Mouse (Mus musculus) heart, postnatal 10 days (tissue): ENCODE measurements around the gene Olfr3. TPM values are rescaled to one million over a fixed set of nuclear protein-coding genes. Genes with fewer than 3 reads are reported as not detected.

ENCODE experiments used
- DNase-seq, 2 experiments: peaks; one replicate each; pipeline ENCODE4 v3.0.0; 2021
- intact Hi-C: fragments of 180-260 bp; cut with DNase I; formaldehyde crosslinking; loops from one replicate; pipeline ENCODE4 v1.15.1; 2025
- total RNA-seq, 2 experiments: library from RNA; stranded (reverse); gene quantifications; 2 replicates each; pipeline ENCODE4 v1.2.3; 2021

Gene Olfr3
- total RNA-seq = not detected

DNA sequence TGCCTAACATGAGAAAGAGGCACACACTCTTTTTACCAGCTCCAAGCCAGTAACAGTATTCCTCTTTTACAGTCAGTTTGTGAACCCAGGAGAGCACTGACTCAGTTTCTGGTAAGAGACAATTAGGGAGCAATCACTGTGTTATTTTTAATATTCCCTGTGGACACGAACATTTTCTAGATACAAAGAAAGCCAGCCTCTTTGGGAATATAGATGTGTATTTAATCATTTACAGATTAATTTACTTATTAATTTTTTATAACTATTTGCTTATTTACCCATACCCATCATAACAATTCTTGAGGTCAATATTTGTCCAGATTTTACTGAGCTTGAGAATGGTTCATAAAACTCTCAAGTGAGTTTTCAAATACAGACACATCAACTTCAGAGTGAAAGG, at the start of gene Olfr3:
TSS of gene Olfr3 (minus strand) at position 101 of the 400 bp plus-strand sequence.
- DNase-seq = no peak
- intact Hi-C loops = no loop called here

DNA sequence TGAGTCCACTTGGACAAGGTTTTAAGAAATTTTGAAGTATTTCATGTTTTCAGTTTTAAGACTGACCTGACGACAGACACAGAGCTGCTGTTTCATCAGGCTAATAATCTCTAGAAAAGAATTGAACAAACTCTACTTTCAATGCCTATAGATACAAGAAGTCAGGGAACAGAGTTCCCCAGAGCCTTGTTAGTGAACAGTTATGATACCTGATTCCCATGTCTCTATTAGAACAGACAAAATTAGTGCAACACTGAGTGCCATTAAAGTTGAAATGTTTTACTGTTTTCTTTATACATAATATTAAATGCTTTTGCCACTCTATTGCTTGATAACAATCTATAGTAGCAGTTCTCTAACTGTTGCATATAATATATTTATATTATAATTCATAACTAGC, 45.7 kb upstream of the Olfr3 start, which contains the start of gene Olfr351:
TSS of gene Olfr351 (minus strand) at position 101 of the 400 bp plus-strand sequence.
- intact Hi-C loops = no loop called here
- DNase-seq = no peak

DNA sequence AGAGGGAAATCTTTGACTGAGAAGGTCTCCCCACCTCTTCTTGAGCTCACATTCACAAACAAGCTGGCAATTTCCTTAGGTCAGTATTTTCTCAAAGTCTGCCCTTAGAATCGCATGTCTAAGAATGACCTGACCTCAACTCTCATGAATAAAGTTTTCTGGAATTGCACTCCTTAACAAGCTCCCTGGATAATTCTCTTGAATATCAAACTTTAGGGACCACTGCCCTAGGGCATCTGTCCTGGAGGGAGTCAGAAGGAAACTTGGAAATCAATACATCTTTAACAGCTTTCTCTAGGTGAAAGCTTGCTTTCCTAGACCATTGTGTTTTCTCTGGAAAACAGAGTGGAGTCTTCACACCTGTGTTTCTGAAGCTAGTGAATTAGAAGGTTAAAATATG, 29.2 kb upstream of the Olfr3 start, which contains the start of gene Olfr350:
TSS of gene Olfr350 (plus strand) at position 301 of the 400 bp plus-strand sequence.
- no peak for DNase-seq
- intact Hi-C loops = no loop called here

DNA sequence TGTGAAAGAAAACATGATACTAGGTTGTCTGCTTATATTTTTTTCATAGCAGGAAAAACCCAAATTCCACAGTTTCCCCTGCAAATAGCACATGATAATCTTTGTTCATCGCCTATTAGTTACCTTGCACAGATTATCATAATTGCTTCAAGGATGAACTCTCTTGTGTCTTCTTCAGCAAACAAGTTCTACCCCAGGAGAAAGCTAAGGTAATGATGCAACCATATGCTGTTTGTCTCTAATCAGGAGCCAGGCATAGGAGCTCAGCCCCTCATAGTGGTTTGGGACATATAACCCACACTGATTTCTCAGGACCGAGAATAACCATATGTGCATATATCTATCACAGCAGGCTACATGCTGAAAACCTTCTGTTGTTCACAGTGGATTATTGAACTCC, 26.6 kb downstream of the Olfr3 start, which contains the start of gene Olfr50:
TSS of gene Olfr50 (plus strand) at position 301 of the 400 bp plus-strand sequence.
- intact Hi-C loops = no loop called here
- no peak for DNase-seq

DNA sequence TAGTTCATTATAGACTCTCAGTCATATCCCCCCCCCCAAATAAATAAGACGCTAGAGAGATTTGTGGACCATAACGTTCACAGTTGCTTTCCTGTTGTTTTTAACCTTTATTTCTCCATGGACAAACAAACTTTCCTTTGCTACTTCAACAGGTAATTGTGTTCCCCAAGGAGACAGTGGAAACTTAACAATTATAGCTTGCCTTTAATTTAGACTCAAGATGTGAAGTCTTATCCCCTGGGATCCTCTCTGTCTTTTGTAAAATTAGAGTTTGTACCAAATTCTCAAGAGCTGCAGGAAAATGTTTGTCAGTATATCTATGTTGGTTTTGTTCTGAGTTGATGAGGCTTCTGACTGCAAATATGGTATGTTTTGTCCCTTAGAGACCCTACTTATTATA, 32.9 kb downstream of the Olfr3 start, which contains the start of gene Olfr348:
TSS of gene Olfr348 (plus strand) at position 301 of the 400 bp plus-strand sequence.
- intact Hi-C loops = no loop called here
- no peak for DNase-seq

Other genes starting within 250 kb of the Olfr3 start
- not detected for gene Olfr345, start 177.0 kb downstream of the Olfr3 start, total RNA-seq
- not detected for gene Olfr346, start 131.2 kb downstream of the Olfr3 start, total RNA-seq
- not detected for gene Olfr347, start 85.1 kb downstream of the Olfr3 start, total RNA-seq
- gene Olfr348, start 32.8 kb downstream of the Olfr3 start, total RNA-seq = not detected
- not detected for gene Olfr50, start 26.5 kb downstream of the Olfr3 start, total RNA-seq
- not detected for gene Olfr350, start 29.3 kb upstream of the Olfr3 start, total RNA-seq
- not detected for gene Olfr351, start 45.6 kb upstream of the Olfr3 start, total RNA-seq
- not detected for gene Olfr352, start 51.4 kb upstream of the Olfr3 start, total RNA-seq
- not detected for gene Olfr353, start 75.9 kb upstream of the Olfr3 start, total RNA-seq
- gene Olfr354, start 88.6 kb upstream of the Olfr3 start, total RNA-seq = not detected
- gene Olfr355, start 111.9 kb upstream of the Olfr3 start, total RNA-seq = not detected
- not detected for gene Olfr356, start 120.1 kb upstream of the Olfr3 start, total RNA-seq
- gene Olfr357, start 176.8 kb upstream of the Olfr3 start, total RNA-seq = not detected
- gene Olfr358, start 192.3 kb upstream of the Olfr3 start, total RNA-seq = not detected
- not detected for gene Olfr360, start 248.7 kb upstream of the Olfr3 start, total RNA-seq